Mouse (Mus musculus): ENCODE measurements at regions not wholly inside any gene's neighbourhood (a gene's known extent, or its start where the extent isn't known, plus 50 kb on each side); places are given as distances from the start of the nearest gene placed in this dataset.

DNA sequence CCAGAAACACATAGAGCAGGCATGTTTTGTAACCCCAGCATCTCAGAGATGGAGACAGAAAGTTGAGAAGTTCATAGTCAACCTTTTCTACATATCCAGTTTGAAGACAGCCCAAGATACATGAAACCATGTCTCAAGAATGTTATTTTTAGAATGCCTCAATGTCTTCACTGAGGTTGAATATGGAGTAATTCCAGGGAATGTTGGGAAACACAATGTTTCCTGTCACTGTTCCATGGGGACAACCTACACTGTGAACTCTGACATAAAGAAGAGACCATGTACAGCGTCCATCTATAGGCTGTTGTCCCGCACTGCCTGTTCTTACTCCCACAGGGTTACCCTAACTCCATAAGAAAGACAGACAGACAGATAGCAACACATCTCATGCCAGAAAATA, 89.8 kb upstream of the Mark1 start:
- TF ChIP-seq KAT2A (IDR thresholded peaks at IDR 0.05; ENCODE audit: insufficient replicate concordance, low read length): no peak
- no peak for TF ChIP-seq POLR2A (IDR thresholded peaks at IDR 0.05; ENCODE audit: low read depth, low read length)
- TF ChIP-seq EP300 (IDR thresholded peaks at IDR 0.05; ENCODE audit: low read length): no peak
- TF ChIP-seq CTCF (conservative IDR thresholded peaks at IDR 0.05 in 1 of 2, IDR thresholded peaks at IDR 0.05 in 1 of 2; ENCODE audit: low read depth in 2 of 2, low read length in 2 of 2): no peak
